In the genomic region with DNA sequence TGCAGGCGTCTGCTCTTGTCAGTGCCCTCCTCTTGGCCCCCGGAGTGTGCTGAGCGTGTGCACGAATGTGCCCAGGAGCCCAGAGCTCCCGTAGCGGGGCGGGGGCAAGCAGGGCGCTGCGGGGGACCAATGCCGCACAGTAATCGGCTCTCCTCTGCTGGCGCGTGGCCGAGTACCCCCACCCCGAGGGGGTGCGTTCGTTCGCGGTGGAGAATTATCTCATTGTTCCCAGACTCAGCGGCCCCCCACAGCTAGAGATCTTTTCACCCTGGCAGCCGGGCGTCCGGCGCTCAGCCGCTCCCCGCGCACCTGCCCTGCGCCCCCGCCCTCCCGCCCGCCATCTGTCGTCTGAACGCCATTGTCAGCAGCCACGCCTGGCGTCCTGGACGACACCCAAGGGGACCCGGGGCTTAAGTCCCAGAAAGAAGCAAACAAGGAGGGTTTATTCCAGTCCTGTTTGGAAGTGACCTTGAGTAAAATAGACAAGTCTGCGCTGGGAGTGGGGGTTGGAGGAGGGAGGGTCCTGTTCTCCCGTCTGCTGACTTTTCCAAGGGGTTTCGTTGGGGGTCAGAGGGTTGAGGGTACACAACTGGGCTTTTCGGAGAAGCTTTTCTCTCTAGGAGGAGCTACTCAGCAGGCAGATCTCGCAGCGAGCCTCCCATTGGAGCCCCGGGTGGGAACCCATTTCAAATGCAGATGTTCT, we compare ENCODE assay signal across 8 mouse cellular contexts. TPM values are rescaled to one million over a fixed set of nuclear protein-coding genes. Genes with fewer than 3 reads are reported as not detected.
DNase-seq lines count a peak whose midpoint lies in the region; ATAC-seq lines count a peak whose summit lies in the region.

No protein-coding gene starts in this region.

- peak; percentile 38 for DNase-seq in adrenal gland, postnatal 10 days
- DNase-seq in adrenal gland, postnatal 4 days (ENCODE audit: low spot score in 2 of 2), result no peak
- peak; percentile 92 to 95 for DNase-seq in cerebellum, postnatal 10 days
- peak; percentile 40 to 42 for DNase-seq in frontal cortex, postnatal 14 days (ENCODE audit: low spot score in 2 of 2)

- 1% methylated on average over 44 of the region's 44 CpGs for WGBS in intestine, embryonic 16.5 days
- WGBS in limb, embryonic 13.5 days, result under 1% methylated on average over 44 of the region's 44 CpGs
- under 1% methylated on average over 44 of the region's 44 CpGs for WGBS in midbrain, embryonic 16.5 days

- H3K27me3 ChIP-seq in intestine, embryonic 16.5 days (replicated peaks; ENCODE audit: control insufficient read depth, insufficient read depth, low read length), result no peaks in the 10 kb centered on the region
- H3K27me3 ChIP-seq in limb, embryonic 13.5 days, result 0 out of 2 replicates have a peak, but pooled peaks cover 4% of the 10 kb centered on the region
- no peaks in the 10 kb centered on the region for H3K27me3 ChIP-seq in midbrain, embryonic 16.5 days (ENCODE audit: control insufficient read depth, insufficient read depth, low read depth, low read length)

- peaks cover 30% of the 10 kb centered on the region for H3K4me1 ChIP-seq in intestine, embryonic 16.5 days (ENCODE audit: control insufficient read depth, insufficient read depth, low read length)
- peaks cover 60% of the 10 kb centered on the region for H3K4me1 ChIP-seq in limb, embryonic 13.5 days
- peaks cover 18% of the 10 kb centered on the region for H3K4me1 ChIP-seq in midbrain, embryonic 16.5 days (ENCODE audit: control insufficient read depth, insufficient read depth, low read length)

- peak overlapping the region; percentile 52 for H3K27ac ChIP-seq in intestine, embryonic 16.5 days (ENCODE audit: low read length)
- peak overlapping the region; percentile 58 for H3K27ac ChIP-seq in limb, embryonic 13.5 days
- peak overlapping the region; percentile 96 for H3K27ac ChIP-seq in midbrain, embryonic 16.5 days (ENCODE audit: low read length)

- peak overlapping the region; percentile 71 for H3K9ac ChIP-seq in intestine, embryonic 16.5 days (ENCODE audit: low read depth, low read length)
- peak overlapping the region; percentile 66 for H3K9ac ChIP-seq in limb, embryonic 13.5 days
- peak overlapping the region; percentile 80 for H3K9ac ChIP-seq in midbrain, embryonic 16.5 days (ENCODE audit: low read depth, low read length)

- peak; percentile 83 for ATAC-seq in intestine, embryonic 16.5 days
- ATAC-seq in limb, embryonic 13.5 days (ENCODE audit: low FRiP score, low read depth), result peak; percentile 64
- peak; percentile 88 for ATAC-seq in midbrain, embryonic 16.5 days
- ATAC-seq in granulocyte monocyte progenitor cell, adult 5-6 weeks (replicated peaks; ENCODE audit: poor library complexity, severe bottlenecking), result no peak

- peak overlapping the region; percentile 100 for H3K4me2 ChIP-seq in intestine, embryonic 16.5 days (ENCODE audit: low read depth, low read length)
- H3K4me2 ChIP-seq in limb, embryonic 13.5 days (replicated peaks), result peak overlapping the region; percentile 96
- peak overlapping the region; percentile 75 for H3K4me2 ChIP-seq in midbrain, embryonic 16.5 days (ENCODE audit: low read length)

- H3K9me3 ChIP-seq in intestine, embryonic 16.5 days (ENCODE audit: control insufficient read depth, low read length), result no peaks in the 10 kb centered on the region
- no peaks in the 10 kb centered on the region for H3K9me3 ChIP-seq in limb, embryonic 13.5 days
- H3K9me3 ChIP-seq in midbrain, embryonic 16.5 days (replicated peaks; ENCODE audit: control insufficient read depth, low read length, poor library complexity, severe bottlenecking), result no peaks in the 10 kb centered on the region

- no peaks in the 10 kb centered on the region for H3K36me3 ChIP-seq in intestine, embryonic 16.5 days (ENCODE audit: control insufficient read depth, insufficient read depth, low read length)
- H3K36me3 ChIP-seq in limb, embryonic 13.5 days, result no peaks in the 10 kb centered on the region
- H3K36me3 ChIP-seq in midbrain, embryonic 16.5 days (ENCODE audit: control insufficient read depth, insufficient read depth, low read length), result no peaks in the 10 kb centered on the region

- H3K4me3 ChIP-seq in intestine, embryonic 16.5 days (ENCODE audit: low read length), result peak overlapping the region; percentile 59
- peak overlapping the region; percentile 57 for H3K4me3 ChIP-seq in limb, embryonic 13.5 days
- peak overlapping the region; percentile 47 for H3K4me3 ChIP-seq in midbrain, embryonic 16.5 days (ENCODE audit: low read depth, low read length)

RNA-seq across cellular contexts. Expression of a gene that starts 26.4 kb away (rescaled TPM):
- total RNA-seq in adrenal gland, postnatal 10 days (2021), result 100 to 1,000 TPM; 101 to 154 TPM
- total RNA-seq in adrenal gland, postnatal 4 days (2021), result 10 to 100 TPM; 80.9 to 94.5 TPM
- polyA plus RNA-seq in intestine, embryonic 16.5 days (2015; fragmentation: Nextera tagmentation; extraction: Ambion mirVana), result 20.4 and 21.8 TPM in 2 replicates
- 66.8 and 71.3 TPM in 2 replicates for polyA plus RNA-seq in limb, embryonic 13.5 days (2015; fragmentation: Nextera tagmentation; extraction: Ambion mirVana)
- 58.4 and 62.9 TPM in 2 replicates for polyA plus RNA-seq in midbrain, embryonic 16.5 days (2015; fragmentation: Nextera tagmentation; extraction: Ambion mirVana)
- 1.8 and 1.9 TPM in 2 replicates for total RNA-seq in granulocyte monocyte progenitor cell, adult 5-6 weeks (2014; fragmentation: Nextera tagmentation)
- total RNA-seq in granulocyte monocyte progenitor cell, adult 5-6 weeks (2017), result 2.5 and 2.6 TPM in 2 replicates

Comparison
In these comparisons a context has a peak if more than half of its experiments do, and no peak if none do; other contexts are left out.
1. DNase-seq: peak in adrenal gland, postnatal 10 days (single experiment), cerebellum, postnatal 10 days (2 of 2) and frontal cortex, postnatal 14 days (2 of 2); none in adrenal gland, postnatal 4 days (0 of 2).
2. RNA of a gene that starts 26.4 kb away (total RNA-seq): 101 to 154 TPM in adrenal gland, postnatal 10 days and 80.9 to 94.5 TPM in adrenal gland, postnatal 4 days; 1.8 to 2.6 TPM in granulocyte monocyte progenitor cell, adult 5-6 weeks; every median in the first group is over 10 times any median in the second.
3. Peak in every context shown above with its lines, with median percentiles within 50 percentile points of each other: H3K27ac ChIP-seq, H3K4me2 ChIP-seq, H3K4me3 ChIP-seq and H3K9ac ChIP-seq.